Mouse (Mus musculus): ENCODE data around the gene Mak. TPM values are rescaled to one million over a fixed set of nuclear protein-coding genes. Genes with fewer than 3 reads are reported as not detected.

Mak gene
- total and polyA plus RNA-seq, 3 experiments, result not detected

GRCm38 (mm10) chr13:40977609-40978008, 101.9 kb downstream of the Mak start:
- no peak overlapping the region for H3K4me3 ChIP-seq (replicated peaks in 1 of 3; ENCODE audit: low read depth in 2 of 3, low read length in 2 of 3, poor library complexity in 1 of 3)
- no peak overlapping the region for H3K27ac ChIP-seq (ENCODE audit: insufficient read depth, low read depth)
- no peak overlapping the region for H3K9ac ChIP-seq (ENCODE audit: insufficient read depth, low read depth)
- in situ Hi-C loops (cut with MboI; ENCODE audit: low pct_ligation_motif_present, low pct_unique_long_range_greater_than_20kb, low sequenced_read_pairs), result loop anchor here (10.0 kb wide), 1 partner anchor 133 kb away; no protein-coding TSS in a partner anchor
- no peaks in the 10 kb centered on the region for H3K9me3 ChIP-seq (replicated peaks; ENCODE audit: low read length)
- H3K4me2 ChIP-seq (ENCODE audit: insufficient read depth, low read depth, poor library complexity, severe bottlenecking), result no peak overlapping the region
- dilution Hi-C loops (cut with MboI; ENCODE audit: extremely low pct_ligation_motif_present, extremely low pct_unique_long_range_greater_than_20kb, low sequenced_read_pairs), result no loop called here
- TF ChIP-seq CTCF (conservative IDR thresholded peaks at IDR 0.05 in 1 of 2, IDR thresholded peaks at IDR 0.05 in 1 of 2; ENCODE audit: low read depth in 2 of 2, low read length in 2 of 2) (peak; percentile 73 to 82), JUND (conservative IDR thresholded peaks at IDR 0.05; ENCODE audit: low read depth, low read length) (no peak), SMC3 (IDR thresholded peaks at IDR 0.05; ENCODE audit: low read depth, low read length) (peak; percentile 76), RAD21 (IDR thresholded peaks at IDR 0.05; ENCODE audit: low read depth, low read length) (peak; percentile 47), JUN (IDR thresholded peaks at IDR 0.05; ENCODE audit: insufficient read depth, low read depth, low read length) (no peak), MAZ (IDR thresholded peaks at IDR 0.05; ENCODE audit: low read depth, low read length) (no peak), TBP (conservative IDR thresholded peaks at IDR 0.05; ENCODE audit: low read depth, low read length) (no peak)
- no peaks in the 10 kb centered on the region for H3K79me2 ChIP-seq (replicated peaks; ENCODE audit: control insufficient read depth, extremely low read depth, insufficient read depth, poor library complexity, severe bottlenecking)
- no peaks in the 10 kb centered on the region for H3K36me3 ChIP-seq (replicated peaks in 1 of 2; ENCODE audit: control insufficient read depth in 1 of 2, insufficient read depth in 1 of 2, low read length in 1 of 2)
- H3K27me3 ChIP-seq (replicated peaks), result no peaks in the 10 kb centered on the region
- H3K4me1 ChIP-seq (ENCODE audit: control insufficient read depth in 1 of 2, insufficient read depth in 2 of 2), result peaks cover 0 to 10% of the 10 kb centered on the region in 2 experiments; a peak in 2 of 4 replicates
- DNase-seq (ENCODE audit: extremely low read depth), result peak; percentile 71

Other genes with a start within 250 kb of the Mak start
- 0.04 TPM in 1 of 2 replicates, not detected in the other for gene Gcnt2, start 220.0 kb downstream of the Mak start, total RNA-seq (2012; rRNA removed)
- not detected in 2 replicates for gene Gcnt2, start 220.0 kb downstream of the Mak start, total RNA-seq (2014; rRNA removed)
- not detected in 2 replicates for gene Gcnt2, start 220.0 kb downstream of the Mak start, polyA plus RNA-seq (2012; ENCODE audit: insufficient read length, low read depth)
- gene Pak1ip1, start 78.7 kb downstream of the Mak start, total RNA-seq (2012; rRNA removed), result 54.8 and 55.1 TPM in 2 replicates
- gene Pak1ip1, start 78.7 kb downstream of the Mak start, total RNA-seq (2014; rRNA removed), result 81.9 and 88.6 TPM in 2 replicates
- 65.4 and 66.1 TPM in 2 replicates for gene Pak1ip1, start 78.7 kb downstream of the Mak start, polyA plus RNA-seq (2012; ENCODE audit: insufficient read length, low read depth)
- 140 and 182 TPM in 2 replicates for gene Tmem14c, start 63.4 kb downstream of the Mak start, total RNA-seq (2012; rRNA removed)
- 168 and 183 TPM in 2 replicates for gene Tmem14c, start 63.4 kb downstream of the Mak start, total RNA-seq (2014; rRNA removed)
- 178 and 183 TPM in 2 replicates for gene Tmem14c, start 63.4 kb downstream of the Mak start, polyA plus RNA-seq (2012; ENCODE audit: insufficient read length, low read depth)
- gene Gcm2, start 31.3 kb upstream of the Mak start, total RNA-seq (2012; rRNA removed), result 1.4 and 2.4 TPM in 2 replicates
- 8.0 and 8.7 TPM in 2 replicates for gene Gcm2, start 31.3 kb upstream of the Mak start, total RNA-seq (2014; rRNA removed)
- gene Gcm2, start 31.3 kb upstream of the Mak start, polyA plus RNA-seq (2012; ENCODE audit: insufficient read length, low read depth), result 7.2 and 9.0 TPM in 2 replicates
- 0.21 TPM in 1 of 2 replicates, not detected in the other for gene Sycp2l, start 34.6 kb upstream of the Mak start, total RNA-seq (2012; rRNA removed)
- gene Sycp2l, start 34.6 kb upstream of the Mak start, total RNA-seq (2014; rRNA removed), result 0.36 and 1.0 TPM in 2 replicates
- gene Sycp2l, start 34.6 kb upstream of the Mak start, polyA plus RNA-seq (2012; ENCODE audit: insufficient read length, low read depth), result 1.3 and 1.9 TPM in 2 replicates
- not detected in 2 replicates for gene Elovl2, start 140.7 kb upstream of the Mak start, total RNA-seq (2012; rRNA removed)
- not detected in 2 replicates for gene Elovl2, start 140.7 kb upstream of the Mak start, total RNA-seq (2014; rRNA removed)
- gene Elovl2, start 140.7 kb upstream of the Mak start, polyA plus RNA-seq (2012; ENCODE audit: insufficient read length, low read depth), result not detected in 2 replicates
- 4.4 and 5.2 TPM in 2 replicates for gene Smim13, start 170.1 kb upstream of the Mak start, total RNA-seq (2012; rRNA removed)
- gene Smim13, start 170.1 kb upstream of the Mak start, total RNA-seq (2014; rRNA removed), result 13.4 and 13.5 TPM in 2 replicates
- gene Smim13, start 170.1 kb upstream of the Mak start, polyA plus RNA-seq (2012; ENCODE audit: insufficient read length, low read depth), result 10.8 and 11.6 TPM in 2 replicates
- not detected in 2 replicates for gene Gm17364, start 194.3 kb upstream of the Mak start, total RNA-seq (2012; rRNA removed)
- not detected in 2 replicates for gene Gm17364, start 194.3 kb upstream of the Mak start, total RNA-seq (2014; rRNA removed)
- 17.3 TPM in 1 of 2 replicates, not detected in the other for gene Gm17364, start 194.3 kb upstream of the Mak start, polyA plus RNA-seq (2012; ENCODE audit: insufficient read length, low read depth)